Mouse (Mus musculus) liver, postnatal 0 days (tissue): ENCODE data around the gene Jmy. TPM values are rescaled to one million over a fixed set of nuclear protein-coding genes. Genes with fewer than 3 reads are reported as not detected.
A peak's percentile ranks its signal among the peaks of the same experiment; 100 is the strongest.

Experiments
- ATAC-seq: fragments of 200-750 bp; cut with Nextera tagmentation; 2 replicates; pipeline ENCODE4 v1.8.0; 2017; ENCODE audit warnings: mild to moderate bottlenecking, moderate library complexity
- DNase-seq: peaks from one replicate; pipeline ENCODE4 v3.0.0-alpha.2; 2016
- H3K27ac ChIP-seq: fragments of 300-500 bp; sonication (generic); 2 replicates; pipeline ENCODE4 v1.5.1; 2014; ENCODE audit warnings: antibody characterized with exemption, moderate library complexity, mild to moderate bottlenecking, low read depth
- H3K27me3 ChIP-seq: fragments of 300-500 bp; sonication (generic); 2 replicates; pipeline ENCODE4 v1.6.1; 2014; ENCODE audit warnings: low read length, control low read depth, mixed read lengths; ENCODE audit not compliant: insufficient read depth
- H3K36me3 ChIP-seq: fragments of 300-500 bp; sonication (generic); replicated peaks from 2 replicates; pipeline ENCODE4 v1.6.1; 2014; ENCODE audit warnings: mild to moderate bottlenecking, control low read depth, low read length, moderate library complexity, mixed read lengths; ENCODE audit not compliant: insufficient read depth
- H3K4me1 ChIP-seq: fragments of 300-500 bp; sonication (generic); 2 replicates; pipeline ENCODE4 v1.6.1; 2014; ENCODE audit warnings: antibody characterized with exemption, mild to moderate bottlenecking, control low read depth; ENCODE audit not compliant: insufficient read depth
- H3K4me2 ChIP-seq: fragments of 300-500 bp; sonication (generic); 2 replicates; pipeline ENCODE4 v1.6.1; 2014; ENCODE audit warnings: low read depth, mild to moderate bottlenecking, low read length, moderate library complexity, mixed read lengths
- H3K4me3 ChIP-seq: fragments of 300-500 bp; sonication (generic); 2 replicates; pipeline ENCODE4 v1.5.1; 2014; ENCODE audit warnings: low read depth, low read length
- H3K9ac ChIP-seq: fragments of 300-500 bp; sonication (generic); replicated peaks from 2 replicates; pipeline ENCODE4 v1.6.1; 2014; ENCODE audit warnings: mild to moderate bottlenecking, moderate library complexity
- H3K9me3 ChIP-seq: fragments of 300-500 bp; sonication (generic); 2 replicates; pipeline ENCODE4 v1.6.1; 2016; ENCODE audit warnings: mild to moderate bottlenecking, control low read depth, low read length, mixed read lengths
- CTCF ChIP-seq: sonication (generic); IDR thresholded peaks from 2 replicates; pipeline ENCODE4 v1.5.1; 2016; ENCODE audit warnings: antibody characterized with exemption, low read depth
- EP300 ChIP-seq: IDR thresholded peaks from 2 replicates; pipeline ENCODE4 v1.6.1; 2016; ENCODE audit warnings: antibody characterized with exemption, low read depth, mild to moderate bottlenecking
- WGBS: fragments of 180-500 bp; shearing (Covaris S2); extraction: QIAGEN DNeasy Blood & Tissue Kit; methylation state at CpG from one replicate; pipeline ENCODE4 v1.1.7; 2014; ENCODE audit not compliant: insufficient replicate concordance; 5-methylcytosine and 5-hydroxymethylcytosine counted together
- polyA plus RNA-seq: library from polyadenylated mRNA; unstranded; fragments of >200 nt; fragmentation: Nextera tagmentation; extraction: Ambion mirVana; gene quantifications from 2 replicates; pipeline ENCODE4 v1.2.1, GENCODE M21; 2015

The Jmy gene
- polyA plus RNA-seq, 1 experiment from 2014 or later: 2.8 TPM

DNA sequence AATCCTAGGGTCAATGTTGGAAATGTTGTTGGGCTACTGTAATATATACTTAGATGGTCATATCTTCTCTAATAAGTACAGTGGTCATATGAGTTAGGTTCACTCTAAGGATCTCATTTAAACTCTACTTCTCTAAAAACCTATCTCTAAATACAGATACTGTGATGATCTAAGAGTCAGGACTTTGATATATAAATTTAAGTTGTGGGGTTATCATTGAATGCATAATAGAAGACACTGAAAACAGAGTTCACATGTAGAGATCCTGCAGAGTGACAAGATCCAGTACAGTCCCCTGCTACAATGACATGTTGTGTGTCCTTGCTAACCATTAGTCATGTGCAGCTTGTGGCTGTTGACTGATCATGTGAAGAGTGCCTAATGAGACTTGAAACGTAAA is 114.5 kb downstream of the Jmy start:
- DNase-seq (no peak), ATAC-seq (no peak)
- H3K9ac ChIP-seq: no peak overlapping the region
- H3K27me3 ChIP-seq: no peaks in the 10 kb centered on the region
- 86% methylated on average over 1 of the region's 1 CpGs for WGBS
- no peaks in the 10 kb centered on the region for H3K36me3 ChIP-seq
- no peak overlapping the region for H3K4me2 ChIP-seq
- H3K4me3 ChIP-seq: no peak overlapping the region
- TF ChIP-seq CTCF: no peak
- no peak for TF ChIP-seq EP300
- peak overlapping the region; percentile 31; the same call in 1 of the 2 replicates for H3K27ac ChIP-seq
- H3K9me3 ChIP-seq: no peaks in the 10 kb centered on the region
- peaks cover 28% of the 10 kb centered on the region for H3K4me1 ChIP-seq

DNA sequence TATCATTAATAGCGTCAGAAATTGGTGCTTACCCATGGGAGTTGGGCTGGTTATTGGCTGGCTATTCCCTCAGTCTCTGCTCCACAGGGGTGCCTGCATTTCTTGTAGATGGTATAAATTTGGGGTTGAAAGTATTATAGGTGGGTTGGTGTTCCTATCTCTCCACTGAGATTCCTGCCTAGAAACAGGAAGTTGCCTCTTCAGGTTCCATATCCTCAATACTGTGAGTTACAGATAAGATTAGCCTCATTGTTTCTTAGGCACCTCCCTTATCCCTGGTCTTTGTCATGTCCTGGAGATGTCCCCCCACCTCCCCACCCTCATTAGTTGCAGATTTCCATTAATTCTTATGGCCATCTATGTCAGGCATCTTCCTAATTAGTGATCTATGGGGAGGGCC is 115.1 kb downstream of the Jmy start:
- H3K27me3 ChIP-seq: no peaks in the 10 kb centered on the region
- H3K36me3 ChIP-seq: no peaks in the 10 kb centered on the region
- peaks cover 27% of the 10 kb centered on the region for H3K4me1 ChIP-seq
- no peak overlapping the region for H3K4me2 ChIP-seq
- no peak overlapping the region for H3K4me3 ChIP-seq
- WGBS: 87% methylated on average over 1 of the region's 1 CpGs
- H3K9me3 ChIP-seq: no peaks in the 10 kb centered on the region
- H3K9ac ChIP-seq: no peak overlapping the region
- H3K27ac ChIP-seq: no peak overlapping the region; the same call in 1 of the 2 replicates
- DNase-seq (no peak), ATAC-seq (no peak)
- TF ChIP-seq CTCF: no peak
- TF ChIP-seq EP300: no peak

DNA sequence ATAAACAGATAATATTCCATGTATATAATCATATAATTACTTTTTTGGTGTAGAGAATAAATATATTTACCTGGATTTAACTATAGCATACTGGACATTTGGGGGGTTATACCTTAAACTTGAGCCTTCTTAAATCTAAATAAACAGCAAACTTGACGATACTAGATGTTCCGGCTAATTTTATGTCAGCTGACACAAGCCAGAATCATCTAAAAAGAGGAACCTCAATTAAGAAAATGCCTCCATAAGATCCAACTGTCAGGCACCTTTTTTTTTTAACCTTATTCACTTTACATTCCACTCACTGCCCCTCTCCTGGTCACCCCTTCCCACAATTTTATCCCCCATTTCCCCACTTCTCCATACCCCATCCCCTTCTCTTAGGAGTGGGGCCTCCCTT is 116.0 kb downstream of the Jmy start:
- H3K4me2 ChIP-seq: no peak overlapping the region
- H3K9me3 ChIP-seq: no peaks in the 10 kb centered on the region
- peak overlapping the region; percentile 62; the same call in 1 of the 2 replicates for H3K27ac ChIP-seq
- ATAC-seq (no peak), DNase-seq (no peak)
- WGBS: 74% methylated on average over 2 of the region's 2 CpGs
- H3K4me3 ChIP-seq: no peak overlapping the region
- H3K36me3 ChIP-seq: no peaks in the 10 kb centered on the region
- no peaks in the 10 kb centered on the region for H3K27me3 ChIP-seq
- peaks cover 27% of the 10 kb centered on the region for H3K4me1 ChIP-seq
- no peak for TF ChIP-seq CTCF
- no peak for TF ChIP-seq EP300
- no peak overlapping the region for H3K9ac ChIP-seq

GRCm38 (mm10) chr13:93383092-93383491 is 116.5 kb downstream of the Jmy start:
- no peak for DNase-seq
- Histone ChIP-seq H3K9ac (no peak overlapping the region), H3K4me3 (no peak overlapping the region), H3K9me3 (no peaks in the 10 kb centered on the region), H3K36me3 (no peaks in the 10 kb centered on the region), H3K27ac (peak overlapping the region; percentile 62), H3K4me1 (peaks cover 31% of the 10 kb centered on the region), H3K27me3 (no peaks in the 10 kb centered on the region), H3K4me2 (no peak overlapping the region)
- WGBS: 75% methylated on average over 5 of the region's 5 CpGs
- ATAC-seq: no peak
- TF ChIP-seq EP300 (no peak), CTCF (no peak)

DNA sequence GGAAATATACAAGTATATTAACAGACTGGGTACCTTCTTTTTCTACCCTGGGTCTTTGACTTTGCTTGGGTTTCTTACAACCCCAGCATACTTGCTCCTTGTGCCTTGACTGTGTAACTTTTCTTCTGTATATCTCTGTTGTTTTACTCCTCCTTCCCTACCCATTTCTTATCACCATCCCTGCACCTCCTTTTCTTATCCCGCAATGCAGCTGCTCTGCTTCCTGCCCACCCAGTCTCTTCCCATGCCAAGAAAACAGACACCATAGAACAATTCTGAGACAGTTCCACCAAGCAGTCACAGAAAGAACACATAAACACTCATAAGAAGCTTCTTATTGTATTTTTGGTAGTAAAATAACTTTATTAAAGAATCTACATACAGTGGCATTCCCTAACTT is 118.3 kb downstream of the Jmy start:
- DNase-seq (peak; percentile 49), ATAC-seq (peak; percentile 94)
- Histone ChIP-seq H3K4me3 (no peak overlapping the region), H3K4me1 (peaks cover 31% of the 10 kb centered on the region), H3K27me3 (no peaks in the 10 kb centered on the region), H3K9ac (no peak overlapping the region), H3K27ac (peak overlapping the region; percentile 76), H3K9me3 (no peaks in the 10 kb centered on the region), H3K36me3 (no peaks in the 10 kb centered on the region), H3K4me2 (peak overlapping the region; percentile 47)
- TF ChIP-seq EP300 (peak; percentile 99), CTCF (no peak)
- WGBS: 54% methylated on average over 1 of the region's 1 CpGs

- peaks cover 31% of the 10 kb centered on the region for H3K4me1 ChIP-seq
- no peak for TF ChIP-seq CTCF
- TF ChIP-seq EP300: peak; percentile 77
- H3K9ac ChIP-seq: no peak overlapping the region
- ATAC-seq (peak; percentile 54), DNase-seq (no peak)
- H3K9me3 ChIP-seq: no peaks in the 10 kb centered on the region
- H3K27ac ChIP-seq: peak overlapping the region; percentile 76
- H3K4me2 ChIP-seq: no peak overlapping the region
- 78% methylated on average over 8 of the region's 8 CpGs for WGBS
- no peaks in the 10 kb centered on the region for H3K27me3 ChIP-seq
- H3K4me3 ChIP-seq: no peak overlapping the region
- H3K36me3 ChIP-seq: no peaks in the 10 kb centered on the region
These were observed 119.1 kb downstream of the Jmy start for GRCm38 (mm10) chr13:93380399-93381063.

Other genes starting within 250 kb of the Jmy start
- 1.2 and 1.6 TPM in 2 replicates for gene Homer1, start 200.2 kb downstream of the Jmy start, polyA plus RNA-seq
- gene Bhmt, start 138.2 kb upstream of the Jmy start, polyA plus RNA-seq: 2,026 and 2,087 TPM in 2 replicates
- gene Bhmt2, start 174.5 kb upstream of the Jmy start, polyA plus RNA-seq: 162 and 166 TPM in 2 replicates
- 67.3 and 69.2 TPM in 2 replicates for gene Dmgdh, start 174.6 kb upstream of the Jmy start, polyA plus RNA-seq